Mouse (Mus musculus): ENCODE measurements around the gene Dner. TPM values are rescaled to one million over a fixed set of nuclear protein-coding genes. Genes with fewer than 3 reads are reported as not detected.

Gene Dner
- total and polyA plus RNA-seq, 3 experiments, result not detected

DNA sequence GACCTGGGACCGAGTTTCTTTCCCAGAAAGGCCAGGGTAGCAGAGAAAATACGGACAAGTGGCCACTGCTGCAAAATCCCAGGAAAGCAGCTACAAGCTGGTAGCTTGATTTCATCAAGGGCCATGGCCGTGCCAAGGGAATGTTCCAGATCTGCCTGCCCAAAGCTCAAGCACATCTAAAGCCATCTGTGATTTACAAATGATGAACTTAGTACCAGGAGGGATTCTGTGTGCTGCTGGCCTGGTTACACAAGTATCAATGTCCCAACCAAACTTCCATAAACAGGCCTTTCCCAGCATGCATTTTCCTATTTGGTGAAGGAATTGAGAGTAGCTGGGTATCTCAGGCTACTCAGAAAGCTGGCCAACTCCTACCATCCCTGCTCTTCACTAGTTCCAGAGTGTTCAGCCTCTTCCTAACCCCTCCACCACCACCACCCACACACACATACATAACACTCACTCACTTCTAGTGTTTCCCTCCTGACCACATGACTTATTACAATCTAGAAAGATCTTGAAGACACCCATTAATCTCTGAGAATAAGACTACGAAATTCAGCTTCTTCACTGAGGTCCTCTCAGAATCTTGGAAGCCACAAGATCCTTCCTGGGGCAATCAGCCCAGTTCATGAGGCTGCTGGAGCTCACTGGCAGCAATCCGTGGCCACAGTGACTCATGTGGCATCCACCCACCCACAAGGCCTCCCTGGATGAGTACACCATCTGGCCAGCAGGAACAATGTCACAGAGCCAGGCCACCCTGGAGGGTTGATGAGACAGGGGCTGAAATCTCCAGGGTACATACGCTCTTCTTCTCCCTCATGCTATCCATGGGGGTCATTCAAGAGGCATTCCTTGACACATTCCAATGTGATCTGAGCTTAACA is 336.2 kb downstream of the Dner start:
- no peak for TF ChIP-seq ETS1 (IDR thresholded peaks at IDR 0.05; ENCODE audit: low read depth, low read length)
- TF ChIP-seq RCOR1 (IDR thresholded peaks at IDR 0.05; ENCODE audit: low read depth, low read length), result no peak
- TF ChIP-seq MXI1 (IDR thresholded peaks at IDR 0.05; ENCODE audit: low read depth, low read length), result no peak
- no peak for TF ChIP-seq USF1 (IDR thresholded peaks at IDR 0.05; ENCODE audit: low read depth, low read length)
- TF ChIP-seq GABPA (IDR thresholded peaks at IDR 0.05; ENCODE audit: low read depth, low read length), result no peak
- TF ChIP-seq ELF1 (IDR thresholded peaks at IDR 0.05; ENCODE audit: low read depth, low read length), result no peak
- no peak for TF ChIP-seq MAX (IDR thresholded peaks at IDR 0.05; ENCODE audit: low read length)
- TF ChIP-seq SMC3 (IDR thresholded peaks at IDR 0.05; ENCODE audit: low read depth, low read length), result no peak
- TF ChIP-seq ZC3H11A (IDR thresholded peaks at IDR 0.05; ENCODE audit: low read depth, low read length), result no peak
- no peak for TF ChIP-seq TAL1 (IDR thresholded peaks at IDR 0.05; ENCODE audit: low read length)
- H3K9me3 ChIP-seq (replicated peaks; ENCODE audit: insufficient read depth, low read length), result no peaks in the 10 kb centered on the region
- no peak overlapping the region for H3K9ac ChIP-seq (ENCODE audit: control insufficient read depth, low read depth, low read length, poor library complexity, severe bottlenecking)
- no peaks in the 10 kb centered on the region for H3K36me3 ChIP-seq (ENCODE audit: control insufficient read depth in 1 of 2, insufficient read depth in 2 of 2, low read length in 2 of 2)
- no peaks in the 10 kb centered on the region for H3K79me2 ChIP-seq (ENCODE audit: control insufficient read depth, insufficient read depth, low read length, poor library complexity)
- no peaks in the 10 kb centered on the region for H3K27me3 ChIP-seq (ENCODE audit: control insufficient read depth in 1 of 2, insufficient read depth in 2 of 2, low read length in 2 of 2)
- H3K4me3 ChIP-seq (ENCODE audit: control insufficient read depth in 1 of 2, insufficient read depth in 1 of 2, low read depth in 2 of 2, low read length in 2 of 2), result no peak overlapping the region
- DNase-seq (ENCODE audit: low read depth, low spot score), result no peak
- H3K27ac ChIP-seq (ENCODE audit: control insufficient read depth, low read depth, low read length), result no peak overlapping the region
- no peaks in the 10 kb centered on the region for H3K4me1 ChIP-seq (ENCODE audit: control insufficient read depth in 1 of 2, insufficient read depth in 2 of 2, low read length in 2 of 2)

DNA sequence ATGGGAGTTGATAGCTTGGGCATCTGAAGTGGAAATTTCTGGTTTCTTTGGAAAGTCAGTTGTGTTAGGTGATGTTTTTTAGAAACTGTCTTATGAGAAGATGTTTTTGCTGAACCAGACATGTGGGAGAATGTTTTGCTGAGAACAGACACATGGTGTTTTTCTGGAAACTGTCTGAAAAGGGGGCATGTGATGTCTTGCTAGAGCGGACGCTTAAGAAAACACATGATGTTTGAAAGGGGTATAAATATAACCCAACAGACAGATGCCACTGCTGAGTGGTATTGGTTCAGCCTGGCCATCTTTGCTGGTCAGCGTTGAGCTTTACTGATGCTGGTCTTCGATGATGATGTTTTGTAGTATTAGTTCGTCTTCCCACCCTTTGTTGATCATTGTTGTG is 338.8 kb downstream of the Dner start:
- Histone ChIP-seq H3K4me3 (ENCODE audit: control insufficient read depth in 1 of 2, insufficient read depth in 1 of 2, low read depth in 2 of 2, low read length in 2 of 2) (no peak overlapping the region), H3K36me3 (ENCODE audit: control insufficient read depth in 1 of 2, insufficient read depth in 2 of 2, low read length in 2 of 2) (no peaks in the 10 kb centered on the region), H3K9ac (ENCODE audit: control insufficient read depth, low read depth, low read length, poor library complexity, severe bottlenecking) (no peak overlapping the region), H3K9me3 (replicated peaks; ENCODE audit: insufficient read depth, low read length) (no peaks in the 10 kb centered on the region), H3K79me2 (ENCODE audit: control insufficient read depth, insufficient read depth, low read length, poor library complexity) (no peaks in the 10 kb centered on the region), H3K4me1 (ENCODE audit: control insufficient read depth in 1 of 2, insufficient read depth in 2 of 2, low read length in 2 of 2) (no peaks in the 10 kb centered on the region), H3K27me3 (ENCODE audit: control insufficient read depth in 1 of 2, insufficient read depth in 2 of 2, low read length in 2 of 2) (no peaks in the 10 kb centered on the region), H3K27ac (ENCODE audit: control insufficient read depth, low read depth, low read length) (no peak overlapping the region)
- no peak for TF ChIP-seq BHLHE40 (IDR thresholded peaks at IDR 0.05; ENCODE audit: borderline replicate concordance, low read depth, low read length)
- TF ChIP-seq NELFE (IDR thresholded peaks at IDR 0.05; ENCODE audit: low read depth, low read length), result no peak
- no peak for TF ChIP-seq RAD21 (IDR thresholded peaks at IDR 0.05; ENCODE audit: low read depth, low read length)
- no peak for TF ChIP-seq MXI1 (IDR thresholded peaks at IDR 0.05; ENCODE audit: low read depth, low read length)
- no peak for TF ChIP-seq POLR2AphosphoS5 (IDR thresholded peaks at IDR 0.05; ENCODE audit: borderline replicate concordance, low read depth, low read length)
- TF ChIP-seq SIN3A (IDR thresholded peaks at IDR 0.05; ENCODE audit: low read length), result no peak
- no peak for TF ChIP-seq MEF2A (IDR thresholded peaks at IDR 0.05; ENCODE audit: extremely low read depth, insufficient replicate concordance, low read depth, low read length, poor library complexity, severe bottlenecking)
- TF ChIP-seq EP300 (IDR thresholded peaks at IDR 0.05; ENCODE audit: low read depth in 1 of 2, low read length in 2 of 2), result no peak
- no peak for TF ChIP-seq RCOR1 (IDR thresholded peaks at IDR 0.05; ENCODE audit: low read depth, low read length)
- no peak for TF ChIP-seq SMC3 (IDR thresholded peaks at IDR 0.05; ENCODE audit: low read depth, low read length)
- TF ChIP-seq GATA1 (IDR thresholded peaks at IDR 0.05; ENCODE audit: low read depth, low read length), result no peak
- no peak for TF ChIP-seq ETS1 (IDR thresholded peaks at IDR 0.05; ENCODE audit: low read depth, low read length)
- no peak for DNase-seq (ENCODE audit: low read depth, low spot score)

Measured in MEL (cell line).